Mouse (Mus musculus) hindbrain, embryonic 14.5 days (tissue): ENCODE measurements around the gene Atp4b. TPM values are rescaled to one million over a fixed set of nuclear protein-coding genes. Genes with fewer than 3 reads are reported as not detected.
A peak's percentile ranks its signal among the peaks of the same experiment; 100 is the strongest.

Experiments used
- ATAC-seq: fragments of 200-750 bp; cut with Nextera tagmentation; 2 replicates; pipeline ENCODE4 v1.8.0; 2017; ENCODE audit warnings: moderate number of reproducible peaks, mild to moderate bottlenecking, moderate TSS enrichment, moderate library complexity; ENCODE audit not compliant: low FRiP score
- DNase-seq: peaks from one replicate; pipeline ENCODE4 v3.0.0-alpha.2; 2015; ENCODE audit warnings: low spot score
- H3K27ac ChIP-seq: fragments of 300-500 bp; sonication (generic); 2 replicates; pipeline ENCODE4 v1.5.1; 2014; ENCODE audit warnings: mild to moderate bottlenecking, moderate library complexity
- H3K27me3 ChIP-seq: fragments of 300-500 bp; sonication (generic); 2 replicates; pipeline ENCODE4 v1.6.1; 2014; ENCODE audit warnings: mild to moderate bottlenecking, low read length, mixed read lengths; ENCODE audit not compliant: control insufficient read depth, insufficient read depth
- H3K36me3 ChIP-seq: fragments of 300-500 bp; sonication (generic); replicated peaks from 2 replicates; pipeline ENCODE4 v1.6.1; 2014; ENCODE audit not compliant: control insufficient read depth, insufficient read depth
- H3K4me1 ChIP-seq: fragments of 300-500 bp; sonication (generic); replicated peaks from 2 replicates; pipeline ENCODE4 v1.6.1; 2014; ENCODE audit warnings: antibody characterized with exemption, low read length, mixed read lengths; ENCODE audit not compliant: control insufficient read depth, insufficient read depth
- H3K4me2 ChIP-seq: fragments of 300-500 bp; sonication (generic); replicated peaks from 2 replicates; pipeline ENCODE4 v1.6.1; 2014; ENCODE audit warnings: mild to moderate bottlenecking, moderate library complexity
- H3K4me3 ChIP-seq: fragments of 300-500 bp; sonication (generic); replicated peaks from 2 replicates; pipeline ENCODE4 v1.5.1; 2014; ENCODE audit warnings: mild to moderate bottlenecking, low read length
- H3K9ac ChIP-seq: fragments of 300-500 bp; sonication (generic); 2 replicates; pipeline ENCODE4 v1.6.1; 2014
- H3K9me3 ChIP-seq: fragments of 300-500 bp; sonication (generic); 2 replicates; pipeline ENCODE4 v1.6.1; 2016; ENCODE audit warnings: low read length; ENCODE audit not compliant: control insufficient read depth
- WGBS: fragments of 180-500 bp; shearing (Covaris S2); extraction: QIAGEN DNeasy Blood & Tissue Kit; methylation state at CpG from one replicate; pipeline ENCODE4 v1.1.7; 2014; 5-methylcytosine and 5-hydroxymethylcytosine counted together
- polyA plus RNA-seq: library from polyadenylated mRNA; unstranded; fragments of >200 nt; fragmentation: Nextera tagmentation; extraction: Ambion mirVana; gene quantifications from 2 replicates; pipeline ENCODE4 v1.2.1, GENCODE M21; 2014

Atp4b gene
- polyA plus RNA-seq, 1 experiment from 2014 or later, result not detected

- H3K4me2 ChIP-seq, result no peak overlapping the region
- H3K9me3 ChIP-seq, result no peaks in the 10 kb centered on the region
- H3K27me3 ChIP-seq, result no peaks in the 10 kb centered on the region
- no peaks in the 10 kb centered on the region for H3K4me1 ChIP-seq
- DNase-seq (no peak), ATAC-seq (no peak)
- no peak overlapping the region for H3K4me3 ChIP-seq
- WGBS, result 87% methylated on average over 10 of the region's 10 CpGs
- no peak overlapping the region for H3K27ac ChIP-seq
- peaks cover 83% of the 10 kb centered on the region for H3K36me3 ChIP-seq
- H3K9ac ChIP-seq, result no peak overlapping the region
These were observed 39.9 kb downstream of the Atp4b start for GRCm38 (mm10) chr8:13356681-13357080.

GRCm38 (mm10) chr8:13356221-13356620, 40.4 kb downstream of the Atp4b start:
- peaks cover 83% of the 10 kb centered on the region for H3K36me3 ChIP-seq

GRCm38 (mm10) chr8:13353883-13354282, 42.7 kb downstream of the Atp4b start:
- H3K27me3 ChIP-seq, result no peaks in the 10 kb centered on the region
- no peak overlapping the region for H3K4me2 ChIP-seq
- DNase-seq (no peak), ATAC-seq (no peak)
- 93% methylated on average over 4 of the region's 4 CpGs for WGBS
- H3K4me1 ChIP-seq, result no peaks in the 10 kb centered on the region
- no peaks in the 10 kb centered on the region for H3K9me3 ChIP-seq
- H3K27ac ChIP-seq, result no peak overlapping the region
- H3K9ac ChIP-seq, result no peak overlapping the region
- H3K36me3 ChIP-seq, result peaks cover 84% of the 10 kb centered on the region
- H3K4me3 ChIP-seq, result no peak overlapping the region

More at GRCm38 (mm10) chr8:13356221-13356620, 40.4 kb downstream of the Atp4b start:
- no peak for ATAC-seq
- 88% methylated on average over 6 of the region's 6 CpGs for WGBS
- Histone ChIP-seq H3K4me1 (no peaks in the 10 kb centered on the region), H3K27ac (no peak overlapping the region), H3K9ac (no peak overlapping the region), H3K27me3 (no peaks in the 10 kb centered on the region), H3K9me3 (no peaks in the 10 kb centered on the region), H3K4me3 (no peak overlapping the region), H3K4me2 (no peak overlapping the region)
- DNase-seq, result no peak

DNA sequence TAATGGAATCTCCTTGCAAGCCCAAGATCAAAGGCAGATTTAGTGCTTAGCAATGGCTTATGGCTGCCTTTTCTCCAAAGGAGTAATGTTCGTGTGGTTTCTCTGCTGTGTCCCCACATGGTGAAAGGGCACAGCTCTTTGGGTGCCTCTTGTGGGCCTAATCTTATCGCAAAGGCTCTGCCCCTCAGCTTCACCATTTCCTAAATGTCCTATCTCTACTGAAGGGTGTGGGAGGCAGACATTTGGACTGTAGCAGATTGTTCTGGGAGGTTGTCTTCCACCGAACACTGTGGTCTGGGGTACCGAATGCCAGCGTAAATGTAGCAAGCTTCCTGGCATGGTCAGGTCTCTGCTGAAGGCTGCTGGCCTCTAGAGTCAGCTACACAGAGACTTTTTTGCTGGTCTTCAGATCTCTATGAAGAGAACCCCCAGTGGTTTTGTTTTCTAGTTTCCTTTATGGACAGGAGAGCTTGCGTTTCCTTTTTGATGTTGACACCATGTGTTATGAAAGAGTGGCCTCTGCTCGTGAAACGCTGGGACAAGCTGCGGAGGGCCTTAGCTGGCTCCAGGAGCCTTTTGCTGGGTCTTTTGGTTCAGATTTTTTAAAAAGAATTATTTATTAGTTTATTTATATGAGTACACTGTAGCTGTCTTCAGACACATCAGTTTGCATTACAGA, 43.3 kb downstream of the Atp4b start:
- 90% methylated on average over 9 of the region's 9 CpGs for WGBS
- no peak overlapping the region for H3K9ac ChIP-seq
- no peak overlapping the region for H3K4me3 ChIP-seq
- H3K36me3 ChIP-seq, result peaks cover 84% of the 10 kb centered on the region
- DNase-seq (no peak), ATAC-seq (no peak)
- H3K4me2 ChIP-seq, result no peak overlapping the region
- H3K9me3 ChIP-seq, result no peaks in the 10 kb centered on the region
- no peaks in the 10 kb centered on the region for H3K27me3 ChIP-seq
- no peak overlapping the region for H3K27ac ChIP-seq
- no peaks in the 10 kb centered on the region for H3K4me1 ChIP-seq

GRCm38 (mm10) chr8:13352601-13353000, 44.0 kb downstream of the Atp4b start:
- Histone ChIP-seq H3K4me2 (no peak overlapping the region), H3K9me3 (no peaks in the 10 kb centered on the region), H3K27me3 (no peaks in the 10 kb centered on the region), H3K4me3 (no peak overlapping the region), H3K27ac (no peak overlapping the region), H3K4me1 (no peaks in the 10 kb centered on the region), H3K9ac (no peak overlapping the region), H3K36me3 (peaks cover 84% of the 10 kb centered on the region)
- ATAC-seq, result no peak
- 91% methylated on average over 8 of the region's 8 CpGs for WGBS
- DNase-seq, result no peak

DNA sequence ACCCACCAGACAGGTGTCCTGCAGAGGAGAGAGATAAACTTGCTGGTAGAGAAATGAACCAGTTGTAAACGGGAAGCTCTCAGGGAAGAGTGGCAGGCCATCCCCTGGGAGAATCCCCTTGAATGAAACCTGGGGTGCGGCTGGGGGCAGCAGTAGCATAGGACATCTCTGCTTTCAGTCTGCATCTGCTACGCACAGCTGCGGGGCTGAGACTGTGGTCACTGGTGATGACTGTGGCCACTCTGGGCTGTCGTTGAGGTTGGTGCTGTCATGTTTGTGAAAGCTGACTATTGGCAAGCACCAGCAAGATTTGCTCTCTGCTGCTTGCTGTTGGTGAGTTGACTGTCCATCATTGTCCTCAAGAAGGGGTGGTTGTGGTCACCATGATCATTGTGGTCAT, 45.0 kb downstream of the Atp4b start:
- peaks cover 85% of the 10 kb centered on the region for H3K36me3 ChIP-seq
- no peak overlapping the region for H3K4me3 ChIP-seq
- no peaks in the 10 kb centered on the region for H3K4me1 ChIP-seq
- no peak for ATAC-seq
- no peak for DNase-seq
- WGBS, result 86% methylated on average over 5 of the region's 5 CpGs
- no peak overlapping the region for H3K27ac ChIP-seq
- H3K9me3 ChIP-seq, result no peaks in the 10 kb centered on the region
- H3K4me2 ChIP-seq, result no peak overlapping the region
- no peaks in the 10 kb centered on the region for H3K27me3 ChIP-seq
- no peak overlapping the region for H3K9ac ChIP-seq

- ATAC-seq, result no peak
- WGBS, result 91% methylated on average over 7 of the region's 7 CpGs
- Histone ChIP-seq H3K27me3 (no peaks in the 10 kb centered on the region), H3K9me3 (no peaks in the 10 kb centered on the region), H3K4me1 (no peaks in the 10 kb centered on the region), H3K4me3 (no peak overlapping the region), H3K27ac (no peak overlapping the region), H3K36me3 (peaks cover 85% of the 10 kb centered on the region), H3K4me2 (no peak overlapping the region), H3K9ac (no peak overlapping the region)
- no peak for DNase-seq
These were observed 46.6 kb downstream of the Atp4b start for GRCm38 (mm10) chr8:13350052-13350451.

GRCm38 (mm10) chr8:13343134-13343533, 53.5 kb downstream of the Atp4b start:
- H3K27me3 ChIP-seq, result no peaks in the 10 kb centered on the region
- H3K9ac ChIP-seq, result no peak overlapping the region
- no peak overlapping the region for H3K27ac ChIP-seq
- peaks cover 77% of the 10 kb centered on the region for H3K36me3 ChIP-seq
- H3K4me2 ChIP-seq, result no peak overlapping the region
- DNase-seq, result no peak
- H3K4me1 ChIP-seq, result peaks cover 11% of the 10 kb centered on the region
- H3K4me3 ChIP-seq, result no peak overlapping the region
- 95% methylated on average over 4 of the region's 4 CpGs for WGBS
- no peak for ATAC-seq
- H3K9me3 ChIP-seq, result no peaks in the 10 kb centered on the region

- ATAC-seq (no peak), DNase-seq (no peak)
- H3K4me2 ChIP-seq, result no peak overlapping the region
- no peaks in the 10 kb centered on the region for H3K27me3 ChIP-seq
- H3K9me3 ChIP-seq, result no peaks in the 10 kb centered on the region
- H3K4me3 ChIP-seq, result no peak overlapping the region
- H3K9ac ChIP-seq, result no peak overlapping the region
- peaks cover 69% of the 10 kb centered on the region for H3K36me3 ChIP-seq
- WGBS, result 93% methylated on average over 2 of the region's 2 CpGs
- H3K4me1 ChIP-seq, result peaks cover 11% of the 10 kb centered on the region
- H3K27ac ChIP-seq, result no peak overlapping the region
These were observed 54.3 kb downstream of the Atp4b start for GRCm38 (mm10) chr8:13342340-13342739.

- no peaks in the 10 kb centered on the region for H3K9me3 ChIP-seq
- peaks cover 11% of the 10 kb centered on the region for H3K4me1 ChIP-seq
- H3K27me3 ChIP-seq, result no peaks in the 10 kb centered on the region
- 86% methylated on average over 8 of the region's 8 CpGs for WGBS
- no peak overlapping the region for H3K4me3 ChIP-seq
- ATAC-seq (no peak), DNase-seq (no peak)
- no peak overlapping the region for H3K27ac ChIP-seq
- H3K9ac ChIP-seq, result no peak overlapping the region
- H3K36me3 ChIP-seq, result peaks cover 52% of the 10 kb centered on the region
- 0 out of 2 replicates have a peak overlapping the region, but pooled peaks have one; percentile 91 for H3K4me2 ChIP-seq
These were observed 56.0 kb downstream of the Atp4b start for GRCm38 (mm10) chr8:13340650-13341049.
